Mouse (Mus musculus) right cerebral cortex, postnatal 4 days (tissue): ENCODE results near the gene Hamp2.
"Not testable (repeated sequence)": the region's sequence is repeated elsewhere in the genome, so short reads cannot be mapped to it uniquely, and the experiment has no call there.

Experiments used
- DNase-seq: peaks from one replicate; pipeline ENCODE4 v3.0.0-alpha.2; 2022

Hamp2 gene

DNA sequence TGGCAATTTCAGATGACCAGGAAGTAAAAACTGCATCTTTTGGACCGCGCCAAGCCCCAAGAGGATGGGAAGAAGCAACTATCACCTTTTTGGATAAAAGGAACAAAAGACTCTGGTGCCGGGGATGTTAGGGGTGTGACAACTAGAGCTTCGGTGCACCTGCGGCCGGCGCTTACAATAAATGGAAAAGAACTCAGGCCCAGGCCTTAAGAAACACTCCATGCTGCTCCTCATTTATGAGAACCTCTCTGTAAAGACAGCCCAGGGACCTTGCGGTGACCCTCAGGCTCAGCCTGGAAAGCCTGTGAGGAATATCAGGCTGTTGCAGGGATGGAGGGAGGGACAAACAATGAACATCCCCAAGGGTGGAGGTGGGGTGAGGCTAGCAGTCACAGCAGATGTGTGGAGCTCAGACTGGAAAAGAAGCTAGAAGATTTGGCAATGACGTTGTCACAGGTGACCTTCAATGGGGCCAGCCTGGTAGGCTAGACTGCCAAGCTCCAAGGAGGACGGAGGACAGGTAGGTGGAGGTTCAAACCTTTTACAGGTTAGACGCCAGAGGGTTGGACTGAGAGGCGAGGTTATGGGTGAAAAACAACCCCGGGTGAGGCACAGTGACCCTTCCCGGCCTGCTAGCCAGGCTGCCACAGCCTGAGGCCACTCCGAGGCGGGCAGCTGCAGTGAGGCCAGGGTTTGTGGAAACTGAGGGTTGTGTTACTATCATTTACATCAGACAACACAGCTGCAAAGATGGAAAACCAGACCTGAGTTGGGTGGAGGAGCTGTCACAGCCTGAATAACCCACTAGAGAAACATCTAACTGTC is 28.2 kb upstream of the Hamp2 start:
- no peak for DNase-seq

- not testable (repeated sequence) for DNase-seq
Measured at GRCm38 (mm10) chr7:30949902-30950301, 25.4 kb upstream of the Hamp2 start.

GRCm38 (mm10) chr7:30945876-30946275 is 21.4 kb upstream of the Hamp2 start:
- no peak for DNase-seq

DNA sequence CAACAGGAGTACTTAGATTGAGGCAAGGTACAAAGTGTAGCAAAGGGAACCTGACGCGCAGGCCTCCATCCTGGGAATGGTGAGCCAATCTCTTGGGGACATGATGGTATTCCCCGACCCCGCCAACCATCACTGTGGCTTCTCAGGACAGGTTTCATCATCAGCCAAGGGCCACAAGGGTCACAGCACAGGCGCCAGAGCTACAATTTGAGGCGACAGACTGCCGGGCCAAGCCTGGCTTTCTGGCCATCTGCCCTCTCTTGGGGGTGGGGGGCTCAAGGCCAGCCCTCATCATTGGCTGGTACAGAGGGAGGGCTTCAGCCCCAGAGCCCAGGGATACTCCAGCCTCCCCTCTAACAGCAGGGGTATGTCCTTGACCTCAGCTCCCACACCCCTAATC is 21.0 kb upstream of the Hamp2 start:
- DNase-seq, result not testable (repeated sequence)

DNA sequence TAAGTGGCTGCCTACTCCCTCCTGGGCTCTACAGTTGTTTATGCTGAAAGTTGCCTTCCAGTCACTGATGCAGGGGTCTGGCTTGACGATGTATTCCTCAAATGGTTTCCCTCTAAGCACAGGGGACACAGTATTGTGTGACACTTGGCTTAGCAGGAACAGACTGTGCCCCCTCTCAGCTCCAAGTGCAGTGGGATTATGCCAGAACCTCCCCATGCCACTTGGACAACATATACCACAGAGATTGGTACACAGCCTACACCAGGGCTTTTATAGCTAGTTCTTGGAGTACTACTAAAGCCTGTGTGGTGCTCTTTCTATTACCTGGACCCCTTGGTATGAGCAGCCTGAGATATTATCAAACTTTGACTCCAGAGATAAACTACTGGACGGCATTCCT is 20.2 kb upstream of the Hamp2 start:
- DNase-seq, result not testable (repeated sequence)

DNA sequence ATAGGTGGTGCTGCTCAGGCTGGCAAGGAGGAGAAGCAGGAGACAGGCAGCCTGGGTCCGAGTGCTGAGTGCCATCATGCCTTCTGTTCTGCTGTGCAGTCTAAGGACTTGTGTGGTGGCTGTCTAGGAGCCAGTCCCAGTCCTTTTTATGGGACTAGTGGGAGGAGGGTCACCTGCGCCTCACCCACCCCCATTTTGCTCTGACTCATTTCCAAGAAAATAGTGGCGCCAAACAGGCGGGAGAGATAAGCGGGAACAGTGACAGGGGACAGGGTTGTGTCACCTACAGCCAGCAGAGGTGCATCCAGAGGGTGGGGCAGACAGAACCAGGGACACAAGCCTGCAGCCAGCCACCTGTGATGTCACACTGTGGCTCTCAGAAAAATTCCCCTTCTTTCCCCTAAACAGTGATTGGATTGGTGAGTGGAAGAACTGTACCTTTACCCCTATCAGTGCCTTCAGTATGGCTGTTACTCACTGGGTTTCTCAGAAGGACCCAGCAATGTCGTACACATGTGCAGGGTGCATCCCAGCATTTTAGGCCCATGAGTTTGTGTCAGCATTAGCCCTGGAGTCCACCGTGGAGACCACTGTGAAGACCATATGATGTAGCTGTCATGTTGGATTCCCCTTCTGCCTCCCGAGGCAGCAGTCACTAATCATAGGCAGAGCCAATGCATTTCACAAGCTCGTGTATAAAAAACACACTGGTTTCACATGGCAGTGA is 19.6 kb upstream of the Hamp2 start, which contains the start of gene Hamp:
Gene Hamp (minus strand): TSS at position 124 of the 727 bp plus-strand sequence.
- no peak for DNase-seq

GRCm38 (mm10) chr7:30942365-30942764 is 17.9 kb upstream of the Hamp2 start:
- not testable (repeated sequence) for DNase-seq

DNA sequence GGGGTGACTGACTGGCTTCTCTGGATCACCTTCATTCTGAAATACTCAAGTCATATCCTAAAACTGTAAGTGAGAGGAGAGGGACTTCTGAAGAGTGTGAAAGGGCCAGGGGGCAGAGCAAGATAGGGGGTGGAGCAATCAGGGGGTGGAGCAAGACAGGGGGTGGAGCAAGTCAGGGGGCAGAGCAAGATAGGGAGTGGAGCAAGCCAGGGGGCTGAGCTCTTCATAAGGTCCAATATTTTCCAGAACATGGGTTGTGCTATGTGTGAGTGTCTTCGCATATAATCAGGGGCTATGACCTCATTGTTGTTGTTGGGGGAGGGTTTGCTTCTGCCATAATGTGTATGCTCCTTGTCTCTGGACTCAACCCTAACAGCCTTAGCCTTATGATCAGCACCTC is 15.6 kb upstream of the Hamp2 start:
- DNase-seq, result not testable (repeated sequence)

GRCm38 (mm10) chr7:30935422-30936099 is 11.1 kb upstream of the Hamp2 start:
- DNase-seq, result not testable (repeated sequence)

DNA sequence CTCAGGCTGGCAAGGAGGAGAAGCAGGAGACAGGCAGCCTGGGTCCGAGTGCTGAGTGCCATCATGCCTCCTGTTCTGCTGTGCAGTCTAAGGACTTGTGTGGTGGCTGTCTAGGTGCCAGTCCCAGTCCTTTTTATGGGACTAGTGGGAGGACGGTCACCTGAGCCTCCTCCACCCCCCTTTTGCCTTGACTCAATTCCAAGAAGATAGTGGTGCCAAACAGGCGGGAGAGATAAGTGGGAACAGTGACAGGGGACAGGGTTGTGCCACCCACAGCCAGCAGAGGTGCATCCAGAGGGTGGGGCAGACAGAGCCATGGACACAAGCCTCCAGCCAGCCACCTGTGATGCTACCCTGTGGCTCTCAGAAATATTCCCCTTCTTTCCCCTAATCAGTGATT is 410 bp downstream of the Hamp2 start:
- no peak for DNase-seq

DNA sequence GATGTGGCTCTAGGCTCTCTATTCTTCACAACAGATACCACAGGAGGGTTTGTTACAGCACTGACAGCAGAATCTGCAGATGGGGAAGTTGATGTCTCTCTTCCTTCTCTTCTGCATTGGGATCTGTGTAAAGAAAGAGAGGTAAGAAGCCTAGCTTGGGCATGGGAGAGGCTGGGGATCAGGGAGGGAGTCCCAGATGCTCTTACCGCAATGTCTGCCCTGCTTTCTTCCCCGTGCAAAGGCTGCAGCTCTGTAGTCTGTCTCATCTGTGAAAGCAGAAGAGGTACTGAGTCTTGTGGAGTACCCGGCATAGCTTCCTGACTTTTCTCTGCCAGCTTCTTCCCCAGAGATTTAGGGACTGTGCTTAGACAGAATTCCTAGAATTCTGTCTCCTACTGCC is 2.0 kb downstream of the Hamp2 start:
- DNase-seq, result not testable (repeated sequence)

DNA sequence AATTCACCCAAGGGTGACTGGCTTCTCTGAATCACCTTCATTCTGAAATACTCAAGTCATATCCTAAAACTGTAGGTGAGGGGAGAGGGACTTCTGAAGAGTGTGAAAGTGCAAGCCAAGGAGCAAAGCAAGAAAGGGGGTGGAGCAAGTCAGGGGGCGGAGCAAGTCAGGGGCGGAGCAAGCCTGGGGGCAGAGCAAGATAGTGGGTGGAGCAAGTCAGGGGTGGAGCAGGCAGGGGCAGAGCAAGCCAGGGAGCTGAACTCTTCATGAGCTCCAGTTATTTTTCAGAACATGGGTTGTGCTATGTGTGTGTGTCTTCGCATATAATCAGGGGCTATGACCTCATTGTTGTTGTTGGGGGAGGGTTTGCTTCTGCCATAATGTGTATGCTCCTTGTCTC is 4.3 kb downstream of the Hamp2 start:
- no peak for DNase-seq

GRCm38 (mm10) chr7:30917219-30917618 is 7.3 kb downstream of the Hamp2 start:
- DNase-seq, result no peak

DNA sequence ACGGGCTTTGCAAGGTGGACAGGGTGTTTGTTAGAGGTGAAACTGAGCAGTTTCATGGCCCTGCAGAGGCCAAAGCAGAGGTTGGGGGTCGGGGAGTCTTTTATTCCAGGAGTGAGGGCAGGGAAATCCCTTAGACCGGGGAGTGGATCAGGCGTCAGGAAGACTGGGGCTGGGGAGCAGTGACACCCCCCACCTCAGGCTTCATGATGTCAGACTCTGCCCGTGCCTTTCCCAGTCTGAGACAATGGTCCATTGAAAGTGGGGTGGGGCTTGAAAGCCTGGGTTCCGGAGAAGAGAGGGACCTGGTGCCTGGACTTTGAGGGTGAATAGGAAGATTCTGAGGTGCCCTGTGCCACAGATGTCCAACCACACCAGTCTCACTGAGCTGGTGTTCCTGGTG is 7.8 kb downstream of the Hamp2 start:
- DNase-seq, result no peak

DNA sequence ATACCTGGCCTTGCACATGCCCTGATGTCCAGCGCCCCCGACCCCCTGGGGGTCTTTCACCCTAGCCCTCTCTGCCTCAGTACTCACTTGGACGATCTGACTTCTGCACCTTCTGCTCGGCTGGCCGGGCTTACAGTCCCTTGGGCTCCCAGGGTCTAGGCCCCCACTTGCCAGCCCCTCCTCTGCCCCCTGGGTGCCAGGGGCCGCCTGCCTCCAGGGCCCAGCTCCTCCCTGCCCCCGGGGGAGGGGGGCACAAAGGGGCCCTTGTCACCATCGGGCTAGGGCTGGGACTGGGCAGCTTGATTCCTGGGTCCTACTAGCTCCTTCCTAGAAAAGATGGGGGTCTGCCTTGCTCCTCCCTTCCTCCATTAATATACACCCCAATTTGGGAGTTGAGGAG is 9.7 kb downstream of the Hamp2 start, which contains the start of gene Mag:
Gene Mag (minus strand): TSS at position 142 of the 400 bp plus-strand sequence.
- DNase-seq, result no peak

DNA sequence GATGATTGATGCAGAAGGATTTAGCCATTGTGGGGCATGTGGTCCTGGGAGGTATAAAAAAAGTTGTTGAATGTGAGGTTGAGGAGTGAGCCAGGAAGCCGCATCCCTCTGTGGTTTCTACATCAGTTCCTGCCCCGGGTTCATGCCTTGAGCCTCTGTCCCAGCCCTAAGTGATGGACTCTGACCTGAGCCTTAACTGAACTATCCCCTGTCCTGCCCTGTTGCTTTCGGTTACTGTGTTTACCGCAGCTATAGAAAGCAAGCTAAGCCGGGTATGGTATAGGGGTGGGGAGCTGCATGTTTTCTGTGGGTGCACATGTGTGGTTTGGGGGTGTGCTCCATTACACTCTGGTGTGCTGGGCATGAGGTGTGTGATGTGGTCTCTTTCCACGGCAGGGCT is 14.7 kb downstream of the Hamp2 start:
- no peak for DNase-seq

DNA sequence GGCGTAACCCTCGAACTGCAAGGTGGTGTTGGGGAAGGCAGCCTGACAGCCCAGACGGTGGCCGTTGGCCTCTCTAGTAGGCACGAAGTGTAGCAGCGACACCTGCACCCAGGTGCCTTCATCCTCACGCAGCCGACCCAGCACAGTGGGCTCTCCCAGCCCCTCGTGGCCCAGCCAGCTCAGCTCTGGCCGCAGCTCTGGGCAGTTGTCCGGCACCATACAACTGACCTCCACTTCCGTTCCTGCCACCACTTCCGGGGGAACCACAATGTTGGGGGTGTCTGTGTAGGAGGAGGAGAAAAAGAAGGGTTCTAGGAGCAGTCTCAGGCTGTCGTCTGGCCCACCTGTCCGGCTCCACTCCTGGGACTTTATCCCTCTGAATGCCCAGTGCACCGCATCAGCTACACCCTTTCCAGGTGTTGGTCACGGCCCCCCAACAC is 15.5 kb downstream of the Hamp2 start:
- DNase-seq, result no peak

- no peak for DNase-seq
Measured at GRCm38 (mm10) chr7:30908277-30908991, 16.0 kb downstream of the Hamp2 start.

GRCm38 (mm10) chr7:30904042-30904441 is 20.4 kb downstream of the Hamp2 start:
- peak; percentile 12 for DNase-seq

DNA sequence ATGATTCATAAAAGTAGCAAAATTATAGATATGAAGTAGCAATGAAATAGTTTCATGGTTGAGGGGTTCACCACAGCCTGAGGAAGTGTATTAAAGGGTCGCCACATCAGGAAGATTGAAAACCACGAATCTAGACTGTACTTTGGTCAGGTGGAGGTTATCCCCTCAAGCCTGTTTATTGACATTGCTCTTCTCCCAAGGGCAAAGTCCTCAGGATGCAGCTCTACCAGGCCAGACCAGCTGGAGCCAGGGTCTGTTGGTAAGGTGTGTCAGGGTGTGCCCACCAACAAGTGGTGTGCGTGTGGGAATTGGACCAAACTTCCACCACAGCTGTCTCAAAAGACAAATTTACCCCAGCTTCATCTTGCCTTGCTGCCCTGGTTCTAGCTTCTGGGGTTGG is 29.3 kb downstream of the Hamp2 start:
- no peak for DNase-seq

DNA sequence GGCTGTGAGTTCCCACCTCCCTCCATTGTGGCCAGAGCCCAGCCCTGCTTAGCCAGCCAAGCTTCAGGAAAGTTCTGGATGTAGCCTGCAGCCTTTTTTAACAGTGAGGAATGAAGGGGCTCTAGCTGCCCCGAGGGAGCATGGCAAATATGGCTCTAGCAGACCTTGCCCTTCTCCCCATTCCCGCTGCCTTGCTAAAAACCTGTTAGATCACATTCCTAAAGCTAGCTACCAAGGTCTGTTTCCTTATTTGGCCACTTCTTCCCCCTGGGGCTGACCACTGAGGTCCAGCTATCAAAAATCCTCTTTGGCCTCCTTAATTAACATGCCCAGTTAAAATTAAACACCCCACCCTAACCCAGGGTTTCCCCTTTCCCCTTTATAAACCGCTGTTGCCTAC is 32.0 kb downstream of the Hamp2 start:
- no peak for DNase-seq

DNA sequence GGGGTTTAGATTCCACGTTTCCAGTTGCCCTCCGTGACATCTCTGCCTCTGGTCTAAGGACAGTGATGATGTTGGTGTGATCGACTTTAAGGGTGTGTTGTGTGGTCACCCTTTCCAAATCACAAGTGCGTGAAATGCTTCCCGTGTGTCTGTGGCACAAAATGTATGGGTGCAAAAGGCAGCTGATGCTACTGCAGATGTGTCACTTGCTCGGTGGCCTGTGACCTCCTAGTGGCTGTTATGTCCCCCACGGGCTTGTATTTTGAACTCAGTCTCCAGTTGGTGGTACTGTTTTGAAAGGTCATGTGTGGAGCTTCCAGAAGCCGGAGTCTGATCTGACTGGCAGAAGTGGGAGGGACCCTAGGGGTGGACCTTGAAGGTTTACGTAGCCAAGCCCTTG is 32.7 kb downstream of the Hamp2 start:
- no peak for DNase-seq

- no peak for DNase-seq
Measured at GRCm38 (mm10) chr7:30890681-30891080, 33.8 kb downstream of the Hamp2 start.
